Mouse (Mus musculus) midbrain, embryonic 12.5 days (tissue): ENCODE results near the gene Jarid2. TPM values are rescaled to one million over a fixed set of nuclear protein-coding genes. Genes with fewer than 3 reads are reported as not detected.

Experiments used
- ATAC-seq: fragments of 200-750 bp; cut with Nextera tagmentation; 2 replicates; pipeline ENCODE4 v1.8.0; 2017; ENCODE audit warnings: low read depth, moderate TSS enrichment, moderate library complexity; ENCODE audit not compliant: low FRiP score
- H3K27ac ChIP-seq: fragments of 300-500 bp; sonication (generic); replicated peaks from 2 replicates; pipeline ENCODE4 v1.5.1; 2016; ENCODE audit warnings: mild to moderate bottlenecking
- H3K27me3 ChIP-seq: fragments of 300-500 bp; sonication (generic); 2 replicates; pipeline ENCODE4 v1.6.1; 2016; ENCODE audit warnings: mild to moderate bottlenecking
- H3K36me3 ChIP-seq: fragments of 300-500 bp; sonication (generic); 2 replicates; pipeline ENCODE4 v1.6.1; 2016
- H3K4me1 ChIP-seq: fragments of 300-500 bp; sonication (generic); 2 replicates; pipeline ENCODE4 v1.6.1; 2016
- H3K4me2 ChIP-seq: fragments of 300-500 bp; sonication (generic); replicated peaks from 2 replicates; pipeline ENCODE4 v1.6.1; 2016; ENCODE audit warnings: mild to moderate bottlenecking, moderate library complexity
- H3K4me3 ChIP-seq: fragments of 300-500 bp; sonication (generic); 2 replicates; pipeline ENCODE4 v1.5.1; 2016; ENCODE audit warnings: mild to moderate bottlenecking
- H3K9ac ChIP-seq: fragments of 300-500 bp; sonication (generic); replicated peaks from 2 replicates; pipeline ENCODE4 v1.6.1; 2016; ENCODE audit warnings: mild to moderate bottlenecking, moderate library complexity
- H3K9me3 ChIP-seq: fragments of 300-500 bp; sonication (generic); 2 replicates; pipeline ENCODE4 v1.6.1; 2016; ENCODE audit warnings: mild to moderate bottlenecking
- WGBS: fragments of 180-500 bp; shearing (Covaris S2); methylation state at CpG from one replicate; pipeline ENCODE4 v1.1.7; 2016; 5-methylcytosine and 5-hydroxymethylcytosine counted together
- polyA plus RNA-seq: library from polyadenylated mRNA; unstranded; fragments of >200 nt; fragmentation: Nextera tagmentation; extraction: Ambion mirVana; gene quantifications from 2 replicates; pipeline ENCODE4 v1.2.1, GENCODE M21; 2016

Jarid2 gene
- polyA plus RNA-seq, 1 experiment from 2014 or later: 73.7 TPM

DNA sequence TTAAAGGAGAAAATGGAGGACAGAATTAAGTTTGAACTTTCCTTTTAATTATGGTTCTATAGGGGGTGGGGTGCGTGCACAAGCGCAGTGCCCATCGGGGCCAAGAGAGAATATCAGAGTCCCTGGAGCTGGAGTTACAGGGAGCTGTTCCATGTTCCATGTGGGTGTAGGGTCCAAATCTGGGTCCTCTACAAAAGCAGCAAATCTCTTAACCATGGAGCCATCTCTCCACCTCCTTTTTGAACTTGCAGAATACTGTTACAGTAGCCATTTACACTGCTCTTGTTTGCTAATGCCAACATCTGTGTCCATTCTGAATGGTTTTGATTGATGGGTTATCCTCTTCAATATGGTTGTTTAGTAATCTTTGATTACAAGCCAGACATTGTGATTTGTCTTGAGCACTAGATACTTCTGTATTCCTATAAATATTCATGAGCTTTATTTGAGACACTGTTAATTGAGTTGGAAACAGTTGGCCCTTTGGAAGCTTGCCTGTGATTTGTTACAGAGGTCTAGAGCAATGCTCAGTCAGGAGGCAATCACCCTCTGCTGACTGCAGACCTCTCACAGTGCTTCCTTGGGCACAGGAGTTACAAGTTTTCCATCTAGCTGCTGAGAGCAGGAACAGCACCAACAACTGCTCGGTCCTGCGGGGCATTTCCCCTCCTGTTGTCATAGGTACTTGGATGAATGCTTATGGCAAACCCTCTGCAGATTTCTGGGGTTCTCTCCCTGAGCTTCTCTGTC, 231.4 kb downstream of the Jarid2 start:
- Histone ChIP-seq H3K4me2 (no peak overlapping the region), H3K27ac (no peak overlapping the region), H3K27me3 (no peaks in the 10 kb centered on the region), H3K36me3 (no peaks in the 10 kb centered on the region), H3K4me1 (peaks cover 11% of the 10 kb centered on the region), H3K9ac (no peak overlapping the region), H3K4me3 (no peak overlapping the region), H3K9me3 (no peaks in the 10 kb centered on the region)
- 88% methylated on average over 5 of the region's 5 CpGs for WGBS
- no peak for ATAC-seq
